Mouse (Mus musculus) urinary bladder, adult 2 months (tissue): ENCODE results near the gene Pth. TPM values are rescaled to one million over a fixed set of nuclear protein-coding genes. Genes with fewer than 3 reads are reported as not detected.
A peak's percentile ranks its signal among the peaks of the same experiment; 100 is the strongest.

Experiments used
- DNase-seq: peaks from one replicate; pipeline ENCODE4 v3.0.0; 2022; ENCODE audit warnings: low spot score
- polyA plus RNA-seq: library from polyadenylated mRNA; depleted of rRNA; stranded (reverse); fragments of >200 nt; gene quantifications from 2 replicates; pipeline ENCODE4 v1.2.3, GENCODE M21; 2012; rRNA removed

Pth gene
- polyA plus RNA-seq, result not detected in 2 replicates

- no peak for DNase-seq
These were observed at the start of gene Pth for GRCm38 (mm10) chr7:113388470-113388869. Pth (minus strand) TSS chr7:113388570.

DNA sequence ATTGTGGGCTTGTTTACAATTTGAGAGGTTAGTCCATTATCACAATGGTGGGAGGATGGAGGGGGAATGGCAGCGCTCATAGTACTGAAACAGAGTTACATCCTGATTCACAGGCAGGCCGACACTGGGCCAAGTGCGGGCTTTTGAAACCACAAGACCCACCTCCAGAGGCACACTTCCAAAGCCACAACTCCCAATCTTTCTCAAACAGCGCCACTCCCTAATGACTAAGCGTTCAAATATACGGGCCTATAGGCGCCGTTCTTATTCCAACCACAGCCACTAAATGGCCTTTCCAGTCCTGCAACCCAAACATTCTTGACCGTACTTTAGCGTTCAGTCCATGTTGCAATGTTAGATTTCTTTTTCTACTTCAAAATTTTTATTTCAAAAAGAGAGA lies 47.9 kb upstream of the Pth start:
- no peak for DNase-seq

DNA sequence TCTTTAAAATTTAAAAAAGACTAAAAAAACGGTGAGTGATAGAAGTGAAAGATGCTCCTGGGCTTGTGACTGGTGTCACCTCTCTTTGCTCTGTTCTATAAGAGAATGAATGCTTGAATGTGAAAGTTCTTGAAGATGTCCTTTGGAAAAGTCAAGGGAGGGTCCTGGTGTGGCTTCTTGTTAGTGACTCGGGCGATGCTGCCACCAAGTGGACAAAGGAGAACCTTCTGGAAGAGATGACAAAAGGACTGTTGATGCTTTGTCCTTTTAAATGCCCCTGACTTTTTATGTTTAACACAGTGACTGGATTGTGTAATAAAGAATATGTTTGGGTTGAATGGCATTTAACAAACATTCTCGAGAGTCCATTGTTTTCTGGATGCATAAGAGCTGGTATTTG lies 45.9 kb upstream of the Pth start:
- DNase-seq, result no peak

- no peak for DNase-seq
These were observed 45.1 kb upstream of the Pth start for GRCm38 (mm10) chr7:113433451-113433850.

DNA sequence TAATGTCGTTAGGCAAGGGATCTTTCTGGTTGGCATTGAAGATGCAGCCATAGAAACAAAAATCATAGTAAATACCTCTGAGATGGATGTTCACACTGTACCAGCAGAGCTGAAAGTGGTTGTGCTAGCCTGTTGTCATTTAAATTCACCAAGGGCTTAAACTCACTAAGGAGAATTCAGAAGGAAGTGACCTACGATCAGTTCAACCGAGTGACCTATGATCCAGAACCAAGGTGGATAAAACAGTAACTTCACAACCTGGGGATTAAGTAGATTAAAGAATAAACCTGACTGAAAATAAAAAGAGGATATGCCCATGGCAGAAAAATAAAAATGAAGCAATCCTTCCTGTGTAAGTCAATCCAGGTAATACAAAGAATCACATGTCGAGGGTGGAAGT lies 44.5 kb upstream of the Pth start:
- DNase-seq, result no peak

GRCm38 (mm10) chr7:113420771-113421170 lies 32.4 kb upstream of the Pth start:
- no peak for DNase-seq

GRCm38 (mm10) chr7:113419070-113419782 lies 30.9 kb upstream of the Pth start:
- DNase-seq, result no peak

GRCm38 (mm10) chr7:113416536-113416935 lies 28.2 kb upstream of the Pth start:
- DNase-seq, result no peak

DNA sequence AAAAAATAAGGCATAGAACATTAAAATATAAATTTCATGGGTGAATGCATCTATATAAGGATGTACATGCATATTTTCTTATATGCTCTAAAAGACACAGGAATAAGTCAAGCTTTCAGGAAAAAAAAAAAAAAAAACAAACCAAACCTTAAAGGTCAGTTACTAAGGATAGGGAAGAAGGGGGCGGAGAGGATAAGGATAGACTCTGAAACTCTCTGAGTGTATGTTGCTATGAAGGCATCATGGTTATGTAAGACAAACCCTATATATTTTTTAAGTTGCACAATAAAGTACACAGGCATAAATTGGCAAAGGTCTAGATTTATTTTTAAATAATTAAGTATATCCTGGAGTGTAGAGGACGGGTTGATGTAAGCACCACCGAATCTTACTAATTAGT lies 26.9 kb upstream of the Pth start:
- DNase-seq, result no peak

DNA sequence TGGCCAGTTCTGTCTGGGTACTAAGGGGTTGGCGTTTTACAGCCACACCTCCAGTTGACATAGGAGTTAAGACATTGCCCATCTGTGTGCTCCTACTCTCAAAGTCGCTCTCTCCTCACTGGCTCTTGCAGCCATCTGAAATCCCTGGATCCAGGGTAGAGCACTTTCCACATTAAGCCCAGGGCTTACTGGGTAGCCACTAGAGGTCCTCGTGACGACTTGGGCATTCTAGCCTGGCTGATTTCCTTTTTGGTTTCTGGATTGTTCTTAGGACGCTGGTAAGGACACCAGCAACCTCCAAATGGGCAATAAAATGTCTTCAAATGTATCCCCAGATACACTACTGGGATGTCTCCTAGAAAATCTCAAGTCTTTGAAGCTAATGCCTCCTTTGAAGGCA lies 20.3 kb upstream of the Pth start:
- DNase-seq, result no peak

DNA sequence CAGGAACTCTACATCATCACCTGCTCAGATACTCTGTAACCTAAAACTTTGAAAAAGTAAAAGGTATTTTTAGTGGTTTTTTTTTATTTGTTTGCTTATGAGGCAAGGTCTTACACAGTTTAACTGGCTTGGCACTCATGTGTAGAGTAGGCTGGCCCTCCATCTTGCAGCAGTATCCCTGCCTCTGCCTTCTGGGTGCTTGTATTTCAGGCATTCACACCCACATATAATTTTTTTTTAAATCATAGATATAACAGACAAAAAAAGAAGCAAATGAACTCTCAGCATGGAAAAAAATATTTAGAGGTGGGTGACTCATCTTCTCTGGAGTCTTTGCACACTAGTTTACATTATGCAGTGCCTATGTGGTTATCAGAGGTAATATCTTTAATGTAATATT lies 9.7 kb upstream of the Pth start:
- no peak for DNase-seq

GRCm38 (mm10) chr7:113396661-113397060 lies 8.3 kb upstream of the Pth start:
- DNase-seq, result no peak

DNA sequence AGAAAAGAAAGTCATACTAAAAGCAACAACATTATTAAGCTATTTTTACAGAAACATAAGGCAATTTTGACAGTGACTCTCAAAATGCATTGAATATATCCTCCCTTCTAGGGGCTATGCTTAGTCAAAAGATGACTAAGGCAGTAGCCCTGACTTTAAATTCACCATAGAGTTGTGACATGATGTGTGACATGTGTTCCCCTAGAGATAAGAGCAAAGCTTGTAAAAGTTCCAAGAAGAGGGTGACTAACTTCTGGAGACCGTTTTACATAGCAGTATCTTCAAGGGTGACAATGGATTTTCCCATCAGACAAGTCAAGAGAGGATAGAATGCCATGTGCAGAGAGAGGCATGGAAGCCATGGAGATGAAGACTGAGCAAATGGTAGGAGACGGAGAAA lies 3.2 kb upstream of the Pth start:
- DNase-seq, result no peak

DNA sequence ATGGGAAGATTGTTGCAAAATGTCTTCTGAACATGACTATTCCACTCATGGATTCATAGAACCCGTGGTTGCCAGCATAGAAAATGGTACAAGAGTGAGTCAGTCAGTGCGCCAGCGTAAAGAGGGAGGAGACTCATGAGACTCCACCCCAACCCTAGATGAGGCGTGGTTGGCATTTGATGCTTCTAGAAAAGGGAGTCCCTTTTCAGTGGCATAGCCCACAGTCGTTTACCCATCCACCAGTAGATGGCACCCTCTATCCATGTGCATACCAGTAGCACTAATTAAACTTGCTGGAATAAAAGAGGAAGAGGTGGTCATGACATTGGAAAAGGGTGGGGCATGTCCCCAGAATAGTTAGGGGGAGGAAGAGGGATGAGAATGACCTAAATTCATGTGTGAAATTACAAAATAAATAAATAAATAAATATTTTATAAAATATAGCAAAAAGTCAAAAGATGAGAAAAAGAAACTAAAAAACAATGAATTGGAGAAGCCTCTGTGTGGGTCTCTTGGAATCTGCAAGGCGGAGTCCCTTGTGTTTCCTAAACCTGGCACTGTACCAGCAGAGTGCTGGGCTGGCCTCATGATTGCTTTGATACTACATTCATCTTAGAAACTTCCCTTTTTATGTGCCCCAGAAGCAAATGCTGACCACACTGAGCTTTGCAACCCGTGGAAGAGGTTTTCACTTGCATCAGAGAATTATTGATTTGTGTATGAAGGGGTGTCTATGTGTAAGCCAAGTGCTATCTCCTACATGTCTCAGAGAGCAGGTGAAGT lies 10.3 kb downstream of the Pth start:
- no peak for DNase-seq

DNA sequence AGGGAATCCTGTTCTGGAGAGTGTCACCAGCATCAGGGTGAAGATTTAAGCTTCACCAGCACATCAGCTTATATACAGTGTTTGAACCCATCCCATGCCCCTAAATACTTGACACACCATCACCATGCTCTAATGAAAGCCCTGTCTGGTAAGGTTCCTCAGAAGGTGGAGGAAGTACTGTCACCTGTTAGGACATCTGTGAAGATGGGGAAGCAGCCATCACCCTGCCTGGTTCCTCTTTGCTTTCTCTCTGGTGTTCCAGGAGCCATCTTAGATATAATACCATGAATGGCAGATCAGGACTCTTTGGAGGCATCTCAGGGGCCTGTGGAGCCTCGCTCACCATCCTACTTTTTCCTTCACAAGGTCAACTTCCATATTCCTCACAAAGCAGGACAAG lies 15.7 kb downstream of the Pth start:
- no peak for DNase-seq

- DNase-seq, result no peak
These were observed 18.6 kb downstream of the Pth start for GRCm38 (mm10) chr7:113369620-113370340.

DNA sequence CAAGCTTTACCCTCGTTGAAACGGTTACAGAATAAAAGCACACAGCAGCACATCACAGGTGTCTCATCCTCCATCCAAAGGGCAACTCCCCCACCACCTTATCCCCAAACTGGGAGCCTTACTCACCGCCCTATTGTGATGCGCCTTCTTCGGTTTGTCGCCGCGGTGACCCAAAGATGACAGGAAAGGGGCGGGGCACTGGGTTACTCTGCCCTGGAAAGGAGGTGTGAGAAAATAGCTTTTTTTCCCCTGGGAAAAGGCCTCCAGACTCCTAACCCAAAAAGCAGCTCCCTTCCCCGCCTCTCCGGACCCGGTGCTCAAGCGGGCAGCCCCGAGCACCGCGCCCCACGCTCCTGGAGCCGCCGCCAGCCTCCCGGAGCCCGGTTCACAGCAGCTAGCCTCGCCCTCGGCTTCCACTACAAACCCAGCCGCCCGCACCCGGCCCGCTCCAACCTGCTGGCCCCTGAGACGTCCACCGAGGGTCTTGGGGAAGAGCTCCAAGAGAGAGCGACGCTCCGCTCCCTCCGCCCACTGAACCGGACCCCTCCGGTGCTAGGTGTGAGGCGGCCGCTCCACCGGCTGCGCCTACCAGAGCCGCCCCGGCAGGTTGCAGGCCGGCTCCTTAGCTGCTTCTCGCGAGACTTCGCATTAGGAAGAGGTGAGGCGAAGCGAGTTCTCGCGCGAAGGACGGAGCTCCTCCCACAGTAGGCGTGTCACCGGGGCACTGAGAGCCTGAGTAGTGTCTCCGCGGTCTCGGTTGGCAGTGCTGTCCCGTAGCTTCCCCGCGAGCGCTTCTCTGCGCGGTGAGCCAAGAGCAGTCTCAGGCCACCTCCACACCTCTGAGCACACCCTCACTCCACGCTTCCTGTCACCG lies 19.4 kb downstream of the Pth start, which contains the start of gene Btbd10:
TSS of gene Btbd10 (minus strand) at position 647 of the 874 bp plus-strand sequence.
- peak; percentile 89 for DNase-seq

GRCm38 (mm10) chr7:113367440-113367839 lies 20.9 kb downstream of the Pth start:
- DNase-seq, result no peak

DNA sequence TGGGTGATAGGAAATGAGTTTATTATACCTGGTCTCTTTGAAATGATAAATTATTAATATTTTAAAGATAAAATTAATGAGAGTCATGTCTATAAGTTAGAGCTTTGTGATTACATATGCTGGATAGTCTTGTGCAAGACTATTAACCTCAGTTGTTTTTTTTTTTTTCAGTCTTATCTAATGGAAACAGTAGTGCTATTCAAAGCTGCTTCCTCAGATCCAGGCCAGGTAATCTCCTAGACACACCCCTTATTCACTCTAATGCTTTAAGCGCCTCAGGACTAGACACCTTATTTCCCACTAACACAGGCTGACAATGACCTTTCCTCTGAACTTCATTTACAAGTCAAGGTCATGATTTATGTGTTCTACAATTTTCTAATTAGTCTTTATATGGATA lies 39.3 kb downstream of the Pth start:
- DNase-seq, result no peak

DNA sequence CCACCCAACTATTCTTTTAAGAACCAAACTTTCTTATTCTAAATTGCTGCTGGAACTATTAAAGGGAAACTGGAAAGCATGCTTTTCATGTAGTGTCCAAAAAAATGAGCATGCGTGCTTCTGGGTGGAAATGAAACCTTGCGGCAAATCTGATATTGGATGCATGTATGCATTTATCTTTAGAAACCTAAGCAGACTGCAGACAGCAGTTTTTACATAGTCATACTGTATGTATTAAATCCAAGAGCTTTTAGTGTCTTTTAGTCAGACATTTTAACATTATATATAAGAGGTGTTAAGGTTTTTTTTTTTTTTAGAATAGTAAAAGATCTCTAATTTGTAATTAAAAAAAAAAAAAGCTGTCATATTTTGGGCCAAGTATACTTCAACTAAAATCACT lies 40.7 kb downstream of the Pth start:
- no peak for DNase-seq

DNA sequence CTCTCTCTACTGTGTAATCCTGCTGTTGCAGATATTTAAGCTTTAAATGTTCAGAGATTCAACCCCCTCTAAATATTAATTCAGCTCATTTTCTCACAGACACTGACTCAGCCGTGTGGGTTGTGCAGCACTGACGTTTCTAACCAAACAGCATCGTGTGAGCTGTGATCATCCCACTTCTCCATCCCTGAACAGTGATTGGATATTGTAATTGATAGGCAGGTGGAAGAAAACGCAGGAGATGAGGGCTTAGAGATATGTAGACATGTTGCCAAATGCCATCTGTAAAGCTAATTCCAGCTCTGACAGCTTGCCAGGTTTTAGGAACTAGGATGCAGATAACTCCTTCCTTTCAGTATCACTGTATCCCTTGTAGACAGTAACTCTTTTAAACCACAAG lies 41.1 kb downstream of the Pth start:
- no peak for DNase-seq
